Mouse (Mus musculus): ENCODE measurements around the gene Gm10260. TPM values are rescaled to one million over a fixed set of nuclear protein-coding genes. Genes with fewer than 3 reads are reported as not detected.

The Gm10260 gene
- 3.9 and 5.3 TPM in 2 replicates for polyA plus RNA-seq (2012; rRNA removed)

GRCm38 (mm10) chr13:97760532-97760931, at the start of gene Gm10260:
Gene Gm10260 (minus strand): TSS chr13:97760632.
- no peak for TF ChIP-seq CTCF (conservative IDR thresholded peaks at IDR 0.05; ENCODE audit: insufficient read depth, insufficient read length, low read depth, low read length)
- no peak for TF ChIP-seq POLR2A (IDR thresholded peaks at IDR 0.05; ENCODE audit: low read depth, low read length)
- Histone ChIP-seq H3K27ac (ENCODE audit: insufficient read depth, low read depth, low read length) (no peak within 1 kb of the TSS), H3K4me1 (ENCODE audit: control insufficient read depth, insufficient read depth, low read length) (no peaks in the 10 kb centered on the region), H3K36me3 (ENCODE audit: control insufficient read depth, insufficient read depth, low read length) (no peaks in the 10 kb centered on the region), H3K27me3 (replicated peaks; ENCODE audit: control insufficient read depth, insufficient read depth, low read length) (no peaks in the 10 kb centered on the region), H3K4me3 (ENCODE audit: insufficient read depth, low read depth, low read length) (no peak within 1 kb of the TSS)
- no peak for DNase-seq
- 98% methylated on average over 11 of the region's 11 CpGs for WGBS

GRCm38 (mm10) chr13:97809828-97810227, 49.4 kb upstream of the Gm10260 start:
- TF ChIP-seq CTCF (conservative IDR thresholded peaks at IDR 0.05; ENCODE audit: insufficient read depth, insufficient read length, low read depth, low read length) = no peak
- no peak for TF ChIP-seq POLR2A (IDR thresholded peaks at IDR 0.05; ENCODE audit: low read depth, low read length)
- Histone ChIP-seq H3K36me3 (ENCODE audit: control insufficient read depth, insufficient read depth, low read length) (no peaks in the 10 kb centered on the region), H3K27ac (ENCODE audit: insufficient read depth, low read depth, low read length) (no peak overlapping the region), H3K4me1 (ENCODE audit: control insufficient read depth, insufficient read depth, low read length) (no peaks in the 10 kb centered on the region), H3K27me3 (replicated peaks; ENCODE audit: control insufficient read depth, insufficient read depth, low read length) (no peaks in the 10 kb centered on the region), H3K4me3 (ENCODE audit: insufficient read depth, low read depth, low read length) (no peak overlapping the region)
- 93% methylated on average over 4 of the region's 4 CpGs for WGBS
- DNase-seq = no peak

GRCm38 (mm10) chr13:97805907-97806306, 45.5 kb upstream of the Gm10260 start:
- Histone ChIP-seq H3K4me1 (ENCODE audit: control insufficient read depth, insufficient read depth, low read length) (no peaks in the 10 kb centered on the region), H3K4me3 (ENCODE audit: insufficient read depth, low read depth, low read length) (no peak overlapping the region), H3K27ac (ENCODE audit: insufficient read depth, low read depth, low read length) (no peak overlapping the region), H3K36me3 (ENCODE audit: control insufficient read depth, insufficient read depth, low read length) (no peaks in the 10 kb centered on the region), H3K27me3 (replicated peaks; ENCODE audit: control insufficient read depth, insufficient read depth, low read length) (no peaks in the 10 kb centered on the region)
- no peak for DNase-seq
- no peak for TF ChIP-seq CTCF (conservative IDR thresholded peaks at IDR 0.05; ENCODE audit: insufficient read depth, insufficient read length, low read depth, low read length)
- TF ChIP-seq POLR2A (IDR thresholded peaks at IDR 0.05; ENCODE audit: low read depth, low read length) = no peak
- 77% methylated on average over 9 of the region's 9 CpGs for WGBS

GRCm38 (mm10) chr13:97802386-97802785, 42.0 kb upstream of the Gm10260 start:
- no peak overlapping the region for H3K27ac ChIP-seq (ENCODE audit: insufficient read depth, low read depth, low read length)
- H3K4me3 ChIP-seq (ENCODE audit: insufficient read depth, low read depth, low read length) = no peak overlapping the region
- no peak for TF ChIP-seq POLR2A (IDR thresholded peaks at IDR 0.05; ENCODE audit: low read depth, low read length)
- no peak for TF ChIP-seq CTCF (conservative IDR thresholded peaks at IDR 0.05; ENCODE audit: insufficient read depth, insufficient read length, low read depth, low read length)
- H3K27me3 ChIP-seq (replicated peaks; ENCODE audit: control insufficient read depth, insufficient read depth, low read length) = no peaks in the 10 kb centered on the region
- WGBS = 73% methylated on average over 4 of the region's 4 CpGs
- no peaks in the 10 kb centered on the region for H3K4me1 ChIP-seq (ENCODE audit: control insufficient read depth, insufficient read depth, low read length)
- DNase-seq = no peak
- H3K36me3 ChIP-seq (ENCODE audit: control insufficient read depth, insufficient read depth, low read length) = no peaks in the 10 kb centered on the region

- no peak for DNase-seq
- H3K27me3 ChIP-seq (replicated peaks; ENCODE audit: control insufficient read depth, insufficient read depth, low read length) = no peaks in the 10 kb centered on the region
- no peaks in the 10 kb centered on the region for H3K4me1 ChIP-seq (ENCODE audit: control insufficient read depth, insufficient read depth, low read length)
- WGBS = 85% methylated on average over 5 of the region's 5 CpGs
- H3K4me3 ChIP-seq (ENCODE audit: insufficient read depth, low read depth, low read length) = no peak overlapping the region
- TF ChIP-seq POLR2A (IDR thresholded peaks at IDR 0.05; ENCODE audit: low read depth, low read length) (no peak), CTCF (conservative IDR thresholded peaks at IDR 0.05; ENCODE audit: insufficient read depth, insufficient read length, low read depth, low read length) (no peak)
- H3K36me3 ChIP-seq (ENCODE audit: control insufficient read depth, insufficient read depth, low read length) = no peaks in the 10 kb centered on the region
- H3K27ac ChIP-seq (ENCODE audit: insufficient read depth, low read depth, low read length) = no peak overlapping the region
Measured at GRCm38 (mm10) chr13:97797462-97797861, 37.0 kb upstream of the Gm10260 start.

GRCm38 (mm10) chr13:97794780-97795179, 34.3 kb upstream of the Gm10260 start:
- H3K4me3 ChIP-seq (ENCODE audit: insufficient read depth, low read depth, low read length) = no peak overlapping the region
- no peaks in the 10 kb centered on the region for H3K4me1 ChIP-seq (ENCODE audit: control insufficient read depth, insufficient read depth, low read length)
- H3K27me3 ChIP-seq (replicated peaks; ENCODE audit: control insufficient read depth, insufficient read depth, low read length) = no peaks in the 10 kb centered on the region
- H3K36me3 ChIP-seq (ENCODE audit: control insufficient read depth, insufficient read depth, low read length) = no peaks in the 10 kb centered on the region
- no peak overlapping the region for H3K27ac ChIP-seq (ENCODE audit: insufficient read depth, low read depth, low read length)
- TF ChIP-seq CTCF (conservative IDR thresholded peaks at IDR 0.05; ENCODE audit: insufficient read depth, insufficient read length, low read depth, low read length) (no peak), POLR2A (IDR thresholded peaks at IDR 0.05; ENCODE audit: low read depth, low read length) (no peak)
- WGBS = 82% methylated on average over 1 of the region's 1 CpGs
- no peak for DNase-seq

- Histone ChIP-seq H3K27me3 (replicated peaks; ENCODE audit: control insufficient read depth, insufficient read depth, low read length) (no peaks in the 10 kb centered on the region), H3K4me3 (ENCODE audit: insufficient read depth, low read depth, low read length) (no peak overlapping the region), H3K4me1 (ENCODE audit: control insufficient read depth, insufficient read depth, low read length) (no peaks in the 10 kb centered on the region), H3K36me3 (ENCODE audit: control insufficient read depth, insufficient read depth, low read length) (no peaks in the 10 kb centered on the region), H3K27ac (ENCODE audit: insufficient read depth, low read depth, low read length) (no peak overlapping the region)
- TF ChIP-seq CTCF (conservative IDR thresholded peaks at IDR 0.05; ENCODE audit: insufficient read depth, insufficient read length, low read depth, low read length) (no peak), POLR2A (IDR thresholded peaks at IDR 0.05; ENCODE audit: low read depth, low read length) (no peak)
- no peak for DNase-seq
- WGBS = 93% methylated on average over 1 of the region's 1 CpGs
Measured at GRCm38 (mm10) chr13:97793932-97794331, 33.5 kb upstream of the Gm10260 start.
